ENCODE assay signal across 14 mouse cellular contexts in the genomic region with DNA sequence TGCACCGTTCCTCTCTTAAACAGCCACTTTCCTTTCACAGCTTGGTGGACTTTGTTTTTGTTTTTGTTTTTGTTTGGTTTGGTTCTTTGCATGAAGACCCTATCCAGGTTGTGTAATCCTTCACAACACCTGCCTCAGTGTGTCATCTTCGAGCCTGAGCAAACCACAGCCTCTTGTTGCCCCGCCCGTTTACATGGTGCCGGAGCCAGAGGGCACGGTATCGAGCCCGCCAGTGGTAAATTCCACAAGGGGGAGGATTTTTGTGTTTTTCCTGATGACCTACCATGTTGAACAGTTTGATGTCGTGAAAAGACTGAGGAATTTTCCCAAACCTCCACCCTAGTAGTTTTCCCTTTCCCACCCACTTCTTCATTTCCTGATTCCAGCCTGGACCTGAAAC.
"Had no signal": no experiment of that assay in that cellular context is flagged by ENCODE, and none has a peak within 500 bp of the region (broad histone marks: within the 10 kb centered on the region; RNA-seq: fewer than 3 reads in every experiment).

No protein-coding gene starts in this region.

- H3K27ac ChIP-seq: kidney, embryonic 15.5 days; left cerebral cortex, adult 2 months; liver, embryonic 12.5 days; midbrain, embryonic 10.5 days; neural tube, embryonic 13.5 days had no signal

- H3K9me3 ChIP-seq: kidney, embryonic 15.5 days; limb, embryonic 15.5 days; liver, embryonic 12.5 days; midbrain, embryonic 10.5 days; neural tube, embryonic 13.5 days had no signal

- H3K36me3 ChIP-seq: kidney, embryonic 15.5 days; limb, embryonic 15.5 days; liver, embryonic 12.5 days; midbrain, embryonic 10.5 days; neural tube, embryonic 13.5 days had no signal

- H3K27me3 ChIP-seq: kidney, embryonic 15.5 days; limb, embryonic 15.5 days; liver, embryonic 12.5 days; neural tube, embryonic 13.5 days had no signal

- H3K9ac ChIP-seq: kidney, embryonic 15.5 days; limb, embryonic 15.5 days; liver, embryonic 12.5 days; lung, embryonic 14.5 days; neural tube, embryonic 13.5 days had no signal

- DNase-seq: kidney, postnatal 14 days; lung, embryonic 14.5 days; lung, postnatal 10 days; lung, postnatal 4 days; right cerebral cortex, postnatal 14 days; thymus, adult 2 months; thymus, postnatal 36 days had no signal

- H3K4me2 ChIP-seq: kidney, embryonic 15.5 days; limb, embryonic 15.5 days; liver, embryonic 12.5 days; lung, embryonic 14.5 days; neural tube, embryonic 13.5 days had no signal

- ATAC-seq: liver, embryonic 12.5 days; midbrain, embryonic 16.5 days had no signal

- H3K4me3 ChIP-seq: kidney, embryonic 15.5 days; left cerebral cortex, adult 2 months; limb, embryonic 15.5 days; liver, embryonic 12.5 days; midbrain, embryonic 10.5 days; neural tube, embryonic 13.5 days had no signal

- H3K4me1 ChIP-seq: kidney, embryonic 15.5 days; limb, embryonic 15.5 days; neural tube, embryonic 13.5 days had no signal
